Mouse (Mus musculus) G1E (cell line): ENCODE results near the gene Ulk4.
"Not testable (repeated sequence)": the region's sequence is repeated elsewhere in the genome, so short reads cannot be mapped to it uniquely, and the experiment has no call there.

Experiments used
- CTCF ChIP-seq: IDR thresholded peaks from 2 replicates; pipeline ENCODE4 v1.5.1; 2012; ENCODE audit warnings: low read depth, low read length, inconsistent platforms, mixed read lengths
- GATA1 ChIP-seq: IDR thresholded peaks from 2 replicates; pipeline ENCODE4 v1.6.1; 2012; ENCODE audit warnings: borderline replicate concordance, low read length, inconsistent platforms, mixed read lengths
- TAL1 ChIP-seq: conservative IDR thresholded peaks from 2 replicates; pipeline ENCODE4 v1.6.1; 2012; ENCODE audit warnings: low read depth, low read length, inconsistent platforms, mixed read lengths

- TF ChIP-seq CTCF, GATA1, TAL1: not testable (repeated sequence)
Measured at GRCm38 (mm10) chr9:121199146-121199685, 77.8 kb downstream of the Ulk4 start.
